Mouse (Mus musculus) kidney, embryonic 15.5 days (tissue): ENCODE data around the gene Ugt1a6a. TPM values are rescaled to one million over a fixed set of nuclear protein-coding genes. Genes with fewer than 3 reads are reported as not detected.
"Not testable (repeated sequence)": the region's sequence is repeated elsewhere in the genome, so short reads cannot be mapped to it uniquely, and the experiment has no call there.

ENCODE experiments used
- ATAC-seq: fragments of 200-750 bp; cut with Nextera tagmentation; replicated peaks from 2 replicates; pipeline ENCODE4 v1.8.0; 2017; ENCODE audit warnings: moderate TSS enrichment; ENCODE audit not compliant: low FRiP score
- H3K27ac ChIP-seq: fragments of 300-500 bp; sonication (generic); 2 replicates; pipeline ENCODE4 v1.5.1; 2015; ENCODE audit warnings: mild to moderate bottlenecking, inconsistent platforms
- H3K27me3 ChIP-seq: fragments of 300-500 bp; sonication (generic); 2 replicates; pipeline ENCODE4 v1.6.1; 2015; ENCODE audit warnings: inconsistent platforms
- H3K36me3 ChIP-seq: fragments of 300-500 bp; sonication (generic); 2 replicates; pipeline ENCODE4 v1.6.1; 2015; ENCODE audit warnings: inconsistent platforms
- H3K4me1 ChIP-seq: fragments of 300-500 bp; sonication (generic); 2 replicates; pipeline ENCODE4 v1.6.1; 2015; ENCODE audit warnings: inconsistent platforms
- H3K4me2 ChIP-seq: fragments of 300-500 bp; sonication (generic); 2 replicates; pipeline ENCODE4 v1.6.1; 2015; ENCODE audit warnings: moderate library complexity, mild to moderate bottlenecking, inconsistent platforms
- H3K4me3 ChIP-seq: fragments of 300-500 bp; sonication (generic); replicated peaks from 2 replicates; pipeline ENCODE4 v1.5.1; 2015; ENCODE audit warnings: mild to moderate bottlenecking, inconsistent platforms
- H3K9ac ChIP-seq: fragments of 300-500 bp; sonication (generic); 2 replicates; pipeline ENCODE4 v1.6.1; 2015; ENCODE audit warnings: mild to moderate bottlenecking, inconsistent platforms
- H3K9me3 ChIP-seq: fragments of 300-500 bp; sonication (generic); replicated peaks from 2 replicates; pipeline ENCODE4 v1.6.1; 2016; ENCODE audit warnings: inconsistent platforms
- WGBS: fragments of 180-500 bp; shearing (Covaris S2); methylation state at CpG from one replicate; pipeline ENCODE4 v1.1.7; 2015; ENCODE audit warnings: mixed read lengths; 5-methylcytosine and 5-hydroxymethylcytosine counted together
- polyA plus RNA-seq: library from polyadenylated mRNA; unstranded; fragments of >200 nt; fragmentation: Nextera tagmentation; extraction: Ambion mirVana; gene quantifications from 2 replicates; pipeline ENCODE4 v1.2.1, GENCODE M21; 2015

The Ugt1a6a gene
- polyA plus RNA-seq, 1 experiment from 2014 or later, result 3.1 TPM

- Histone ChIP-seq H3K9ac (no peak overlapping the region), H3K27ac (no peak overlapping the region), H3K27me3 (no peaks in the 10 kb centered on the region), H3K4me3 (no peak overlapping the region), H3K36me3 (no peaks in the 10 kb centered on the region), H3K9me3 (peaks cover 59% of the 10 kb centered on the region), H3K4me2 (no peak overlapping the region), H3K4me1 (no peaks in the 10 kb centered on the region)
- WGBS, result 73% methylated on average over 10 of the region's 10 CpGs
- 0 out of 2 replicates have a peak, but pooled peaks have one; percentile 2 for ATAC-seq
These were observed 81.1 kb downstream of the Ugt1a6a start for GRCm38 (mm10) chr1:88215466-88216380.

GRCm38 (mm10) chr1:88216551-88216950 lies 81.9 kb downstream of the Ugt1a6a start:
- ATAC-seq, result no peak
- Histone ChIP-seq H3K4me2 (no peak overlapping the region), H3K4me3 (no peak overlapping the region), H3K9ac (no peak overlapping the region), H3K9me3 (peaks cover 56% of the 10 kb centered on the region), H3K36me3 (no peaks in the 10 kb centered on the region), H3K27ac (no peak overlapping the region), H3K4me1 (no peaks in the 10 kb centered on the region), H3K27me3 (no peaks in the 10 kb centered on the region)
- 58% methylated on average over 2 of the region's 2 CpGs for WGBS

- no peaks in the 10 kb centered on the region for H3K36me3 ChIP-seq
- no peak for ATAC-seq
- no peaks in the 10 kb centered on the region for H3K4me1 ChIP-seq
- peaks cover 50% of the 10 kb centered on the region for H3K9me3 ChIP-seq
- H3K27me3 ChIP-seq, result no peaks in the 10 kb centered on the region
- H3K4me2 ChIP-seq, result no peak overlapping the region
- H3K9ac ChIP-seq, result no peak overlapping the region
- WGBS, result 64% methylated on average over 2 of the region's 2 CpGs
- no peak overlapping the region for H3K4me3 ChIP-seq
- no peak overlapping the region for H3K27ac ChIP-seq
These were observed 82.5 kb downstream of the Ugt1a6a start for GRCm38 (mm10) chr1:88217144-88217543.

GRCm38 (mm10) chr1:88217576-88217975 lies 83.0 kb downstream of the Ugt1a6a start:
- Histone ChIP-seq H3K9ac (no peak overlapping the region), H3K4me1 (no peaks in the 10 kb centered on the region), H3K27ac (no peak overlapping the region), H3K9me3 (peaks cover 46% of the 10 kb centered on the region), H3K36me3 (no peaks in the 10 kb centered on the region), H3K4me3 (no peak overlapping the region), H3K27me3 (no peaks in the 10 kb centered on the region), H3K4me2 (no peak overlapping the region)
- ATAC-seq, result no peak
- 39% methylated on average over 3 of the region's 3 CpGs for WGBS

- Histone ChIP-seq H3K36me3 (no peaks in the 10 kb centered on the region), H3K4me1 (no peaks in the 10 kb centered on the region), H3K27ac (no peak overlapping the region), H3K4me2 (no peak overlapping the region), H3K9me3 (peaks cover 41% of the 10 kb centered on the region), H3K27me3 (no peaks in the 10 kb centered on the region), H3K4me3 (no peak overlapping the region), H3K9ac (no peak overlapping the region)
- 75% methylated on average over 9 of the region's 9 CpGs for WGBS
- ATAC-seq, result no peak
These were observed 83.4 kb downstream of the Ugt1a6a start for GRCm38 (mm10) chr1:88218051-88218450.

GRCm38 (mm10) chr1:88218591-88218990 lies 84.0 kb downstream of the Ugt1a6a start:
- 52% methylated on average over 4 of the region's 4 CpGs for WGBS
- Histone ChIP-seq H3K27ac (no peak overlapping the region), H3K36me3 (no peaks in the 10 kb centered on the region), H3K9me3 (peaks cover 36% of the 10 kb centered on the region), H3K4me2 (no peak overlapping the region), H3K4me3 (no peak overlapping the region), H3K4me1 (no peaks in the 10 kb centered on the region), H3K9ac (no peak overlapping the region), H3K27me3 (no peaks in the 10 kb centered on the region)
- ATAC-seq, result no peak

GRCm38 (mm10) chr1:88219054-88219453 lies 84.4 kb downstream of the Ugt1a6a start:
- no peak for ATAC-seq

GRCm38 (mm10) chr1:88220336-88220735 lies 85.7 kb downstream of the Ugt1a6a start:
- Histone ChIP-seq H3K4me3 (no peak overlapping the region), H3K9ac (no peak overlapping the region), H3K27me3 (no peaks in the 10 kb centered on the region), H3K9me3 (peaks cover 21% of the 10 kb centered on the region), H3K27ac (no peak overlapping the region), H3K4me1 (no peaks in the 10 kb centered on the region), H3K36me3 (no peaks in the 10 kb centered on the region), H3K4me2 (no peak overlapping the region)
- no peak for ATAC-seq

More at GRCm38 (mm10) chr1:88219054-88219453, 84.4 kb downstream of the Ugt1a6a start:
- Histone ChIP-seq H3K4me3 (no peak overlapping the region), H3K9me3 (peaks cover 31% of the 10 kb centered on the region), H3K4me1 (no peaks in the 10 kb centered on the region), H3K27me3 (no peaks in the 10 kb centered on the region), H3K4me2 (no peak overlapping the region), H3K36me3 (no peaks in the 10 kb centered on the region), H3K9ac (no peak overlapping the region), H3K27ac (no peak overlapping the region)
- WGBS, result 14% methylated on average over 1 of the region's 1 CpGs

GRCm38 (mm10) chr1:88222216-88222615 lies 87.6 kb downstream of the Ugt1a6a start:
- ATAC-seq, result no peak
- 57% methylated on average over 2 of the region's 2 CpGs for WGBS

GRCm38 (mm10) chr1:88223011-88223515 lies 88.5 kb downstream of the Ugt1a6a start:
- H3K4me2 ChIP-seq, H3K27ac ChIP-seq, ATAC-seq, H3K36me3 ChIP-seq, H3K4me3 ChIP-seq, H3K27me3 ChIP-seq, H3K4me1 ChIP-seq, H3K9ac ChIP-seq: not testable (repeated sequence)
- peaks cover 27% of the 10 kb centered on the region for H3K9me3 ChIP-seq

More at GRCm38 (mm10) chr1:88222216-88222615, 87.6 kb downstream of the Ugt1a6a start:
- Histone ChIP-seq H3K4me3 (no peak overlapping the region), H3K4me1 (no peaks in the 10 kb centered on the region), H3K27ac (no peak overlapping the region), H3K4me2 (no peak overlapping the region), H3K9me3 (peaks cover 25% of the 10 kb centered on the region), H3K9ac (no peak overlapping the region), H3K27me3 (no peaks in the 10 kb centered on the region), H3K36me3 (no peaks in the 10 kb centered on the region)

- H3K36me3 ChIP-seq, result no peaks in the 10 kb centered on the region
- H3K4me3 ChIP-seq, result no peak overlapping the region
- 60% methylated on average over 1 of the region's 1 CpGs for WGBS
- H3K4me2 ChIP-seq, result no peak overlapping the region
- no peaks in the 10 kb centered on the region for H3K4me1 ChIP-seq
- H3K9me3 ChIP-seq, result peaks cover 32% of the 10 kb centered on the region
- no peaks in the 10 kb centered on the region for H3K27me3 ChIP-seq
- H3K27ac ChIP-seq, result no peak overlapping the region
- no peak for ATAC-seq
- no peak overlapping the region for H3K9ac ChIP-seq
These were observed 89.0 kb downstream of the Ugt1a6a start for GRCm38 (mm10) chr1:88223591-88223990.

GRCm38 (mm10) chr1:88224029-88224776 lies 89.6 kb downstream of the Ugt1a6a start:
- Histone ChIP-seq H3K27ac (no peak overlapping the region), H3K27me3 (no peaks in the 10 kb centered on the region), H3K4me3 (no peak overlapping the region), H3K9ac (no peak overlapping the region), H3K4me2 (no peak overlapping the region), H3K9me3 (peaks cover 38% of the 10 kb centered on the region), H3K4me1 (no peaks in the 10 kb centered on the region), H3K36me3 (no peaks in the 10 kb centered on the region)
- WGBS, result 68% methylated on average over 2 of the region's 2 CpGs
- no peak for ATAC-seq
